Mouse (Mus musculus) bone marrow macrophage, adult 2 months (primary cell): Measurements from ENCODE around the gene 4930432K21Rik.

Source experiments
- CTCF ChIP-seq: IDR thresholded peaks from 2 replicates; pipeline ENCODE4 v1.5.1; 2012; ENCODE audit warnings: low read depth, mild to moderate bottlenecking, low read length, moderate library complexity
- POLR2A ChIP-seq: IDR thresholded peaks from 2 replicates; pipeline ENCODE4 v1.6.1; 2012; ENCODE audit warnings: mild to moderate bottlenecking, low read depth, low read length, borderline replicate concordance

DNA sequence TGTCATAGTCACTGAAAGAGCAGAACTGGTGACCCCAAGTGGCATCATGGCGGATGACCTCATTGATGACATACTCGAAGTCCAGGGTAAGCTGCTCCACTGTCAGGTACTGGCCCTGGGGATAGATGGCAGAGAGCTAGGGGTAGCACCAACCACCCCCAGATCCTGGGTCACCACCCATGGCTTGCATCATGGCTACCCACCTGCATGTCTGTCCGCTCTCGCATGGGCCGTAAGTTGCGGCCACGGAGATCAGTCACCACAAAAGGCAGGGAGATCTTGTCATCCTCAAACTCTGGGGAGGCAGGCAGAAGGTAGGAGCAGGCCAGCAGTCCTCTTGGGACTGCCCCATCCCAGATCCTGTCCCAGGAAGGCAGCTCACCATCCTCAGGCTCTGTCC, 49.4 kb upstream of the 4930432K21Rik start:
- TF ChIP-seq POLR2A (no peak), CTCF (no peak)
